Mouse (Mus musculus) heart, adult 18-20 months (tissue): ENCODE results near the gene Gm32742. TPM values are rescaled to one million over a fixed set of nuclear protein-coding genes. Genes with fewer than 3 reads are reported as not detected.
"Not testable (repeated sequence)": the region's sequence is repeated elsewhere in the genome, so short reads cannot be mapped to it uniquely, and the experiment has no call there.

ENCODE experiments used
- DNase-seq, 2 experiments: peaks; one replicate each; pipeline ENCODE4 v3.0.0; 2021 to 2022; ENCODE audit warnings: mixed read lengths in 1 of 2
- total RNA-seq, 2 experiments: library from RNA; stranded (reverse); gene quantifications; 2 replicates each; pipeline ENCODE4 v1.2.3; 2021

The Gm32742 gene
- total RNA-seq, 2 experiments from 2014 or later = 0.03 TPM; not detected in 1

DNA sequence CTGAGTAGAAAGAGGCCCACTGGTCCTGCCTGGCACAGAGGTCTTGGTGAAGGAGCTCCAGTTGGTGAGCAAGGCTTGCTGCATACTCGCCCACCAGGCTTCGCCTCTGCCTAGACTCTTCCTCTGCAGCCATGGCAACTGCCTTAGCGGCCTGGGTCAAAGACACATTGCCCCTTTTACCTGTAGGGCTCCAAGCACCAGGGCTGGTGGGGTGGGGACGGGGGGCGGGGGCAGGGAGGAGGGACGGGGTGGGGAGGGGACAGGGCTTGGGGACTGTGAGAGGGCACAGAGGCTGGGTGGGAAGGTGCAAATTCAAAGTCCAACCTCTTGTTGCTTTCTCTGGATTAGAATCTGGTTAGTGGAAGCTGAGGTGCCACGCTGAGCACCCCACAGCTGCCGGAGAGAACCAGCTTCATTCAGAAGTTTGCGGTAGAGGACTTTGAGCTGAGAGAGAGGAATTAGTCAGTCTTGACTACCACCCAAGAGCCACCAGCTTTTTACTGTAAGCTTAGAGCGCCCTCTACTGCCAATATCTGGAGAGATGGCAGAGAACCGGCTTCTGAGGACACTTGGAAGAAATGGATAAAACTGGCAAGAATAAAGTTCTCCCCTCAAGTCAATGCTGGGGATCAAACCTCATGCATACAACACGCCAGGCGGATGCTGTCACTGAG is 13.1 kb downstream of the Gm32742 start:
- DNase-seq = peak; percentile 51 to 83

DNA sequence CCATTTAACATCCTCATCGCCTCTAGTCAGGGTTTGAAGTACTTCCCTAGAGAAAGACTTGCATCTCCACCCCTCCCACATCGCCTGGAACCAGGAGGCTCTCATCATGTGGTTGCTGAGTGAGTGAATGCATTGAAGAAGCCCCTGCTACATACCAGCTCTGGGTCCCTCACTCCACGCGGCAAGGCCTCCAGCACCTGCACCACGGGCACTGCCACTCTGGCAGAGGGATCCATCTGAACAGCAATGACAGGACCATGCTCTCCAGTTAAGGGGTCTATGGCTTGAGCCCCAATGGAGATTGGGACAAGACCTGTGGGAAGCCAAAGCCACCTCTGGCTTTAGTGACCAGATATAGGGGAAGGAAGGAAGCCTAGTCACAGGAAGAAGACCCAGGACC is 18.0 kb downstream of the Gm32742 start:
- DNase-seq = no peak

DNA sequence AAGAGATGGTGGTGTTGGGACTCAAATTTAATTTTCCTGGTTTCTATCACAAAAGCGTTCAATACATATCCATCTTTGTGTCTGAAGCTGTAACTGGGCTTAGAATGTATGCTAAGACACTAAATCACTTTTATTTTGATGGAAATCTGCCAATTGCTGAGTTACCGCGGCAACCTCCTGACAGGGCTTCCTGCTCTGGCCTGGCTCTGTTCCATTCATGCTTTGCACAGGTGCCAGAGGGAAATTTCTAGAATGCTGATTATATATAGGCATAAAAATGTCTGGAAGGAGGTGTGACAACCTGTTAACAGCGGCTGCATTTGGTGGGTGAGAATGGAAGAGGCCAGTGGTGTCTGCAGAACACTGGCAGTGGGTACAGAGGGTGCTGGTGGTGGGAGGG is 18.8 kb downstream of the Gm32742 start:
- DNase-seq = no peak

DNA sequence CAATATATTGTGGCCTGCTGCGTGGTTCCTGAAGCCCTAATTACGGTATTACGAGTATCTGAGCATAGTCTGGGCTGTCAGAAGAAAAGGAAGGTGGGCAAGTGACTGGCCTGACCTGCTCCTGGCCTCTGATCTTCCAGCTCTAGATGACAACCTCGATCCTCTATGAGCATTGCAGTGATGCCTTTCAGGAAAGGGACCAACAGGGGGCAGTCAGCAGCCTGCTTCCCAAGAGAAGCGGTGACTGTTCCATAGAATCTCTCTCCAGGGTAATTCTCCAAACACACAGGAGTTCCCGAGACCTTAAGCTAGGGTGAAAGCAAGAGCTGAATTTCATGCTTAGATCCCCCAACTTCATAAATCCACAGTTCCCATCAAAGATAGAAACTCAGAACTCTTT is 21.1 kb downstream of the Gm32742 start:
- no peak for DNase-seq

DNA sequence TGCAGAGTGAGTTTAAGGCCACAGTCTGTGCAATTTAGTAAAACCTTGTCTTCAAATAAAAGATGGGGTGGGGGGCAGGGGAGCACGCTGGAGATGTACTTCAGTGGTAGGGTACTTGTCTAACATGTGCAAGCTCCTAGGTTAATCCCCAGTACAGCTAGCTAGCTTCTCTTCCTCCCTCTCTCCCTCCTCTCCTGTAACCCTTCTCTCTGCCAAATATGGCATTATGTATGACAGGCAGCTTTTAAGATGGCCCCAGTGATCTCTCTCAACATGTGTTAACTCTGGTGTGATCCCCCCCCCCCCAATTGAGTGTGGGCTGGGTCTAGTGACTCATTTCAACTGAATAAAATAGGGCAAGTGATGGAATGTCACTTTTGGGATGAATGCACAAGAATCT is 21.9 kb downstream of the Gm32742 start:
- no peak for DNase-seq

DNA sequence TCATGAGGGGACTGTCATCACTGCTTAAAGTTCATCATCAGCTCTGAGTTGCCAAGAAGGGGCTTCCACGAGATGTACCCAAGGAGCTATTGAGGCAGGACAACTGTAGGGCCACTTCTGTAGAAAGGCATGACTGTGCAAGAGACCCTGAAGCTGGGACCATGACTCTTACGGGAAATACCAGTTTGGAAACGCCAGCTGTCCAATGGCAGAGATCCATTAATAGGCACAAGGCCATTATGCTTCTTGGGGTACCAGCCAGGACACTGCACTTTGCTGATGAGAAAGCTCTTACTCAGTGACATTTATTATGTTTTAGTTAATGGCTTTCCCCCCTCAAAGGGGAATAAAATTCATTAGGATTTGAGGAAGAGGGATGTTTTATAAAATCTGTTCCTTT is 24.6 kb downstream of the Gm32742 start:
- DNase-seq = no peak

DNA sequence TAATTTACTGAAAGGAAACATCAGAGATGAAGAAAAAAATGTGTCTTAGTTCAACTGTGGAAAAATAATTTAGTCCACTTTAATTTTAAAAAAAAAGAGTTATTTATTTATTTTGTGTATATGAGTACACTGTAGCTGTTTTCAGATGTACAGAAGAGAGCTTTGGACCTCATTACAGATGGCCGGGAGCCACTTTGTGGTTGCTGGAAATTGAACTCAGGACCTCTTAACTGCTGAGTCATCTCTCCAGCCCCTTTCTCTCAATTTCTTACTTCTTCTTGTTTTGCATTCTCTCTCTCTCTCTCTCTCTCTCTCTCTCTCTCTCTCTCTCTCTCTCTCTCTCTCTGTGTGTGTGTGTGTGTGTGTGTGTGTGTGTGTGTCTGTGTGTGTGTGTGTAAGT is 25.9 kb downstream of the Gm32742 start:
- not testable (repeated sequence) for DNase-seq

DNA sequence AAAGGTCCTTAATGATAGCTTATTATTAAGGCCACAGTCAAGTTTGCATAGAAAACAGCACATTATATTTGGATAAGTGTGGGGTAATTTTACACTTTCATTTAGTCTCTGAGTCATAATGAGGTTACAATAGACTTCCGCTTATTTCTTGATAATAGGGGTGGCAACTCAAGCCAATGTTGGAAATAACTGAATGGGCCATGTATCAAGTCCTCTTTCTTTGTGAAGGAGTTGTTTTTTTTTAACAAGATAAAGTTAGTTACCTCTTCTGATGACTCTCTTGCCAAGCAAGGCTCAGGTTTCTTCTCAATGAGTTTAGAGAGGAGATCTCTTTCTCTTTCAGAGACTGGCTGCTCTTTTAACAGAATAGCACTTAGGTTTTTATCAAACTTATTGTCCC is 27.0 kb downstream of the Gm32742 start:
- DNase-seq = no peak

DNA sequence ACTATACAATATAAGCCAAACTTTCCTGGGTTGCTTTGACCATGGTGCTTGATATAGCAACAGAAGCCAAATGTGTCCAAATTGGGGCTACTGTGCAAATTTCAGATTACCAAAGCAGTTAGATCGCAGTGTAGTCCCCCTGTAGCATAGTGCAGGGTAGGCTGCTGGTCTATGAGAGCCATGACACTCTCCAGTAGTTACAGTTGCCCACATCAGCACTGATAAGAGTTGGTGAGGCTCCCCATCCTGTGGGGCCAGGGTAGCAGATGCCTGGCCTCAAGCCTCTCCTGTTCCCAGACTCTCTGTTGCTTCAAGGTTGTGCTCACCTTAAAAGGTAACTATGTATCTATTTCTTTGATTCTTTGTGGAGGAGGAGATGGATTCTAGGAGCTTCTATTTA is 27.5 kb downstream of the Gm32742 start:
- DNase-seq = no peak

DNA sequence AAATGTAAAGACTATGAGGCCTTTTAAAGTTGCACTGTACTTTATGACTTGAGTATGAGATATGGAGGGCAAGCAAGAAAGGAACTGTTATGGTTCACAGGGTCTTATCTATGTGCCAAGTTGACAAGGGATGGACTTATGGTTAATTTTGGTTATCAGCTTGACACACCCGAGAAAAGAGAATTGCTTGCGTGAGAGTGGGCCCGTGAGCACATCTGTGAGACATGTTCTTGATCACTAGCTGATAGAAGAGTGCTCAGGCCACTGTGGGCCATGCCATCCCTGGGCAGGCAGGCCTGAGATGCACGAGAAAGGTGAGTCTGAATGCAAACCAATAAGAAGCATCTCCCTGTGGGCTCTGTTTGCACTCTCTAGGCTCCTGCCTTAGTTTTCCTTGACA is 27.9 kb downstream of the Gm32742 start:
- DNase-seq = no peak

DNA sequence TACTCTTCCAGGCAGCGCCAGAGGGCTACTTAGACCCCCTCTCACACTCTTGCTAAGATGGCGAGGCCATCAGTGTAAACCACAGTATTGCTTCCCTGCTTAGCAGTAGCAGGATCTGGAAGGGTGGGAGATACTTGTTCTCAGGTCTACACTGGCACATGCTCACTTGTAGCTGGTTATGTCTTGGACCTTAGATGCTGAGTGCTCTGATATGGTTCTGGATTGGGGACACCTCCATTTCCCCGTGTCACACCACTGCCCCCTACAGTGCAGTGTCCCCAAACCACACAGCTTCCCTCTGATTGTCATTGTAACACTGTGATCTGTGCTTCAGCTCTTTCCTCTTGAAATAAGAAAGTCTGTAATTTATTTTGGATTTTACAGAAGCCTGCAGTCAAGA is 28.3 kb downstream of the Gm32742 start:
- peak; percentile 5 to 54 for DNase-seq

DNA sequence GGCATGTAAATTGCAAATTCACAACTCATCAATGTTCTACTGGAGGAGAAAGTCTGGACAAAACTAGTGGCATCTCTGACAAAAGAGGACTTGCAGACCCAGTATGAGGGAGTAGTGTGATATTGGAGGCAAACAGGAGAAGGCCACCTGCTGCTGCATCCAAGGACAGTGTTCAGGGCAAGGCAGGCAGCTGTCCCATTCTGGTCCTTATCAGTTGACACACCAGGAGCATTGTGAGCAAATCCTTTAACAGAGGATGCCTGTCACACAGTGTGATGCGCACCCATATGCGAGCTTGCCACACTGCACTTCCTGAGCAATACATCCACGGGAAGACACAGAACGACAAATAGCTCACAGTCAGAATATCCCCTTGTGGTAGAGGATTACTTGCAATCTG is 50.5 kb downstream of the Gm32742 start:
- no peak for DNase-seq

DNA sequence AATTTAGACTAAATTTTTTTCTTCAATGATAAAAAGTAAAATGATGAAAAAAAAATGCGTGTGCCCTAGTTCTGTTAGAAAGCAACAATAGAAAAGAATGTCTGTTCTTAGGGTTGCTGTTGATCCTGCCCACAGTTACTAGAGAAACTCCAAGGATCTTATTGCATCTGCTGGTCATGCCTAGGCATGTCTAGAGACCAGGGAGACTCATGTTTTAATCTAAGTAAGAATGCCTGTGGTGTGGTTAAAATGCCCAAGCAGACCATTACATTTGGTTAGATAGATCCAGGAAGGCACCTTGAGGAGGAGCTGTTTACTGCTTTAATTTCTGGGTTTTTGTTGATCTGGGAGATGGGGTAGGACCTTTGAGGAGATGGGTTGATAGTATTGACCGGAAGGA is 59.6 kb downstream of the Gm32742 start:
- DNase-seq = no peak

DNA sequence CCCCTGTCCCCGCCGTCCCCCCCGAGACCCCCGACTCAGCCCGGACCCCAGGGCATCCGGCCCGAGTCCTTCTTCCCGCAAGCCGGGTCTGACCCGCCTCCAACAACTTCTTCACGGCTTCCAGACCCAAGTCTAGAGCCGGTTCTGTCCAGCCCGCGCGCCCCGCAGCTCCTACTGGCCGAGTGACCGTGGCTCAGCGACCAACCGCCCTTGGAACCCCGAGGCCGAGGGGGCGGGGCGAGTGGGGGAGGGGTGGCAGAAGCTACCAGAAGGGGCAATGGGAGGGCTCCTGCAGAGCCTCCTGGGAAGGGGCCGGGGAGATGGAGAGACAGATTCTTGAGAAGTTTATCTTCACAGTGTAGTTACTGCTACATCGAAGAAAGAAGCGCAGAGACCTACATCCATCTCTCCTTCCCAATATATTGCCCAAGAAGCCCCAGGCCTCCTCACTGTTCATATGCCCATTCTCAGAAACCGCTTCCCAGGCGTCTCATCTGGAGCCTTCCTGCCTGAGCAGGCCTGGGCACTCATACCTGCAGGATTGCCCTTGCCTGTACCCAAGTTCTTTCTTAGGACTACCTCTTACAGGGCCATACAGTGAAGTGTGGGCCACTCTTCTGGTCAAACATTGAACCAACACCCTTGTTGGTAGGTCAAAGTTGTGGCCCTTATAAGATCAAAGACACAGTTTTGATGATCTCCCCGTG is 61.4 kb downstream of the Gm32742 start:
- DNase-seq = peak; percentile 16 to 31

DNA sequence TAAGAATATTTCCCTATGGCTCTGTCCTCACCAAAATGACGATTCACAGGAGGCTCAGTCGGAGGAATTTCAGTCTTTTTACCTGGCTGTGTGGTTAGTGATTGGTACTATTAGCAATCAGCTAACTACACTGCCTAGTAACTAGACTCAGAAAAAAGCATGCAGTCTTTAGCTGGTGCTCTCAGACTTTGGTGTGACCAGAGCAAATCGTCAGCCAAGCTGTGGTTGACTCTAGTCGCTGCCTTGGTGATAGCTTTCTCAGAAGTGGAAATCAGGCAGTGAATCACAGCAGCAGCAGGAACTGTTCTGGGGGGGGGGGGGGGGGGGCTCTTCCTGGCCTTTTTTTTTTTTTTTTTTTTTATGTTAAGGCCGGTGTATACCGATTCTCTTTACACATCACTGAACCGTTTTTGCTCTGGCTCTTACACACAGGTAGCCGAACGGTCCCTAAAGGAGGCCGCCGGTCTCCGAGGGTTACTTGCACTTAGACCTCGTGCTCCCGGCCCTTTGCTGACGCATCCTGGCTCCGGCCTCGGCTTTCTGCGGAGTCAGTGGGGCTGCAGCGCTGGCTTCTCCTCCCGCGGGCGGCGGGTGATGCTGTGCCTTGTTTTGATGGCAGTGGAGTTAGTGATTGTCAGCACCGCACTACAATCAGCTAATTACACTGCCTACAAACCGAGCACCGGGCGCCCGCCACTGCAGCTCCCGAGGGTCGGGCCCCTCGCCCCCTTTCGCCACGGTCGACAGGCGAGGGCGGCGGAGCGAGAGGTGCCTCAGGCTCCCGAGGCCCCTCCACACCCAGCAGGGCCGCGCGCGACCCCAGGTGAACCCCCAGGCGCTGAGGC is 62.1 kb downstream of the Gm32742 start:
- DNase-seq = peak; percentile 38 to 60

DNA sequence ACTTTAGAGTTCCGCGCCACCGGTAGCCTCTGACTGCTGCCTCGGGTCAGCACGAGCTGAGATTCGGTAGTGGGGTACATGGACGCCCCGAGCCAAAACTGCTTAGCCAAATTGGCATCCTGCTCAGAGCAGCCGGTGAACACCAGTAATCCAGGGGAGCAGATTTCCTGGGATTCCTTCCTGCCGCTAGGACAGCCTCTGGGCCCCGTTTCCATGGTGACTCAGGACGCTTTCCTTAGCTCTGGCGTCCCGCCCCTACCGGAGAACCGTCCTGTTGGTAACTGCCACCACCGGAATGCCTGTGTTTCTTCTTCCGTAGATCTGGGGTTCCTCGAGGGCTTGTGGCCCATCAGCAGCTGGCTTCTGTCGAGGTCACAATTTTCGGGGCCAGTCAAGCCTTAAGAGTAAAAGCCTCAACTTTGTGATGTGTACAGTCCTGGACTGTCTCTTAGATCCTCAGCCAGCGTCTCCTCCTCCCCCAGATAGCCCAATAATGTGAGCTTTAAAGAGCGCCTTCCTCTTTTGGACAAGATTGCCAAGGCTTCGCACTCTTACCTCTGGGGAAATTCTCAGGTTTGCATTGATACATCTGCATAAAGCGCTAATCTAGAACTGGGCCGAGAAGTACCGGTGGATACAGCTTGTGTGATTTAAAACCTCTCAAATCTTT is 63.4 kb downstream of the Gm32742 start, which contains the start of gene 4833427G06Rik:
4833427G06Rik (minus strand) TSS at position 323 of the 670 bp plus-strand sequence.
- DNase-seq = peak; percentile 34 to 47

DNA sequence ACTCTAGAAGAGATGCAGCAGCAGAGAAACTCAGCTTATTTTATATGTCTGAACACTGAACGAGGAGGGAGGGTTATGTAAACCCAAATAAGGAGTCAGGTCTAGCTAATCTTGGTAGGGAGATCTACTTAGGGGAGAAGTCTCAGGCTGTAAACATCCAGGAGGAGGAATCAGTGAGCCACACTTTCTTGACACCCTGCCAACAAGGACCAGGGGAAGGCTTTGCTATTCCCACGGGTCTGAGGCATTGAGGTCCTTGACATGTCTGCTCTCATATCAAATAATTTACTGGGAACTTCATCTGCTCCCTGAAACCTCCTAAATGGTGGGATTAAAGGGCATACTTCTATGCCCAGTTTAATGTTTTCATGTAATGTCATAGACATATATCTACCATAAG is 69.0 kb downstream of the Gm32742 start:
- no peak for DNase-seq

DNA sequence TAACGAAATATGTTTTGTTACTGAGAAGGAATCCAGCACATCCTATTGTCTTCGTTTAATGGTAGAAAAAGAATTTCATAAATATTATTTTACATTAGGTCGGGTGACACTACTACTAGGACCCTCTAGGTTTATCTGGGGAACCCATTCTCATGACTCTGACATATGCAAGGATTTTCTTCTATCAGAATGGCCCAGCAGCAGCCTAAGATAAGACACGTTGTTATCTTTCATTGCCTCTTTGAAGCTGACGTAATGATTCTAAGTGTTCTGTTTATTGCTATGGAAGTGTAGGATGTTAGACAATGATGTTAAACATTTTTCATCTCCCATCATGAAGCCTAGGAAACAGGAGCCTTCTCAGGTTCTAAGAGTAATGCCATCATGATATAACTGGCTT is 71.6 kb downstream of the Gm32742 start:
- DNase-seq = no peak

DNA sequence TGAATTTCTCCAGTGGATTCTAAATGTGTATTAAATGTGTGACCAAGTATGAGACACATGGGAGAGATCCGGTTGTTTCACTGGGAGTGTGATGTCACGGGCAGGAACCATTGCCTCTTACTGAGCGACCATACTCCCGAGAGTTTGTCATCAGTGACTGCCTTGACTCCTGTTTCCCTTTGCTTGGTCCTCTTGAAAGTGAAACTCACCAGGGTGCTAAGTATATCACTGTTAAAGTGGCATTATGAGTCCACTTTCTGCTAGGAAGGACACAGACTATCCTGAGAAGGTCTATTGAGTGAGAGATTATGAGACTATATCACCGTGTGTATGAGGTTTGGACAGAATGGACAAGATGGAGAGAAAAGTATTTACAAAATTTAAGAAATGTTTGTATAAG is 83.7 kb downstream of the Gm32742 start:
- no peak for DNase-seq
